8 mouse cellular contexts compared by ENCODE assay signal in the genomic region with DNA sequence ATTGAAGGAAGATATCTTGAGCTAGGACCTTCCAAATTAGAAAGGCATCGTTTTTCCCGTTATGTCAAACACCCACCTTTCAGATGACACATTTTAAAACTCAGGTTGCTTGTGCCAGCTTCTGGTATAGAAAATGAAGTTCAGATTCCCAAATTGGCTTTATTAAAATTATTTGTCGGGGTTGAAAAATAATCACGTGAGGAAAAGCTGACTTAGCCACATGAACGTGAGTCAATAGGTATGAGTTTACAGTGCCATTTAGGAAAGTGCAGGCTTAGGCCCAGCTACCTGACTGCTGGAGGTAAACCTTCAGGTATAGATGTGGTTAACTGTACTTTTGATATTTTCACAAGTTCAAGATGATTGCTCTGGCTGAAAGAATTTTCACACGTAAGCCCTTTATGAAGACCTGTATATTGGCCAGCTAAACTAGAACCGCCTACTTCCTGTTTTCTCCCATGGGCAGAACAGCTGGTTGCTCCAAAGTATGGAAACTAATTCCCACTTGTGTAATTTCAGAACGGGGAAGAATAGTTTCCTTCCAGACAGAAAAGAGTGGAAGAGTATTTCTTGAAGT. TPM values are rescaled to one million over a fixed set of nuclear protein-coding genes. Genes with fewer than 3 reads are reported as not detected.
DNase-seq lines count a peak whose midpoint lies in the region; ATAC-seq and TF ChIP-seq lines count a peak whose summit lies in the region.

No protein-coding gene starts in this region.

- H3K27me3 ChIP-seq in cerebellum, adult 2 months (ENCODE audit: control insufficient read depth, insufficient read depth, low read length) = no peaks in the 10 kb centered on the region
- H3K27me3 ChIP-seq in E14TG2a.4 (ENCODE audit: insufficient read depth, low read length) = no peaks in the 10 kb centered on the region
- H3K27me3 ChIP-seq in forebrain, embryonic 16.5 days (replicated peaks; ENCODE audit: control insufficient read depth, insufficient read depth, low read length) = no peaks in the 10 kb centered on the region
- no peaks in the 10 kb centered on the region for H3K27me3 ChIP-seq in limb, embryonic 13.5 days
- no peaks in the 10 kb centered on the region for H3K27me3 ChIP-seq in stomach, embryonic 14.5 days (ENCODE audit: control insufficient read depth, insufficient read depth, low read length)
- no peaks in the 10 kb centered on the region for H3K27me3 ChIP-seq in thymus, adult 2 months (ENCODE audit: control insufficient read depth, insufficient read depth, low read length)

- WGBS in cerebellum, adult 2 months = 7% methylated on average over 8 of the region's 8 CpGs
- 26% methylated on average over 8 of the region's 8 CpGs for WGBS in forebrain, embryonic 16.5 days
- WGBS in limb, embryonic 13.5 days = 12% methylated on average over 8 of the region's 8 CpGs
- 16% methylated on average over 8 of the region's 8 CpGs for WGBS in stomach, embryonic 14.5 days
- WGBS in thymus, adult 2 months = 4% methylated on average over 8 of the region's 8 CpGs

- no peak for ATAC-seq in forebrain, embryonic 16.5 days
- no peak for ATAC-seq in limb, embryonic 13.5 days (ENCODE audit: low FRiP score, low read depth)
- ATAC-seq in stomach, embryonic 14.5 days (ENCODE audit: insufficient number of reproducible peaks, insufficient read depth, low FRiP score, low read depth) = no peak

- no peaks in the 10 kb centered on the region for H3K9me3 ChIP-seq in E14TG2a.4 (ENCODE audit: low read length)
- H3K9me3 ChIP-seq in forebrain, embryonic 16.5 days (ENCODE audit: control insufficient read depth, low read length) = no peaks in the 10 kb centered on the region
- H3K9me3 ChIP-seq in limb, embryonic 13.5 days = no peaks in the 10 kb centered on the region
- H3K9me3 ChIP-seq in stomach, embryonic 14.5 days (ENCODE audit: control insufficient read depth, low read depth, low read length) = no peaks in the 10 kb centered on the region

- no peaks in the 10 kb centered on the region for H3K4me1 ChIP-seq in cerebellum, adult 2 months (ENCODE audit: control insufficient read depth, insufficient read depth, low read length)
- peaks cover 53% of the 10 kb centered on the region for H3K4me1 ChIP-seq in E14TG2a.4 (replicated peaks; ENCODE audit: low read depth, low read length)
- H3K4me1 ChIP-seq in forebrain, embryonic 16.5 days (replicated peaks; ENCODE audit: control insufficient read depth, insufficient read depth, low read length) = peaks cover 38% of the 10 kb centered on the region
- H3K4me1 ChIP-seq in limb, embryonic 13.5 days = peaks cover 24% of the 10 kb centered on the region
- H3K4me1 ChIP-seq in stomach, embryonic 14.5 days (ENCODE audit: control insufficient read depth, insufficient read depth, low read length) = peaks cover 19% of the 10 kb centered on the region; the same call in 1 of the 2 replicates
- peaks cover 5% of the 10 kb centered on the region for H3K4me1 ChIP-seq in thymus, adult 2 months (replicated peaks; ENCODE audit: control insufficient read depth, insufficient read depth, low read length)

- peaks cover 60% of the 10 kb centered on the region for H3K36me3 ChIP-seq in E14TG2a.4 (ENCODE audit: insufficient read depth, low read length)
- peaks cover 5% of the 10 kb centered on the region; the same call in 1 of the 2 replicates for H3K36me3 ChIP-seq in forebrain, embryonic 16.5 days (ENCODE audit: control insufficient read depth, insufficient read depth)
- H3K36me3 ChIP-seq in limb, embryonic 13.5 days = peaks cover 32% of the 10 kb centered on the region
- H3K36me3 ChIP-seq in stomach, embryonic 14.5 days (ENCODE audit: control insufficient read depth, insufficient read depth, low read length) = peaks cover 20% of the 10 kb centered on the region
- peaks cover 16% of the 10 kb centered on the region for H3K36me3 ChIP-seq in thymus, adult 2 months (ENCODE audit: control insufficient read depth, insufficient read depth, low read length)

- no peak overlapping the region; the same call in 1 of the 2 replicates for H3K27ac ChIP-seq in cerebellum, adult 2 months (ENCODE audit: insufficient read depth, low read length)
- peak overlapping the region; percentile 83 for H3K27ac ChIP-seq in forebrain, embryonic 16.5 days (ENCODE audit: low read length)
- H3K27ac ChIP-seq in limb, embryonic 13.5 days = peak overlapping the region; percentile 84
- peak overlapping the region; percentile 77 for H3K27ac ChIP-seq in stomach, embryonic 14.5 days (ENCODE audit: low read length)
- H3K27ac ChIP-seq in thymus, adult 2 months (ENCODE audit: control insufficient read depth, insufficient read depth, low read length) = no peak overlapping the region

- H3K9ac ChIP-seq in forebrain, embryonic 16.5 days (replicated peaks; ENCODE audit: low read depth, low read length) = peak overlapping the region; percentile 71
- peak overlapping the region; percentile 84 for H3K9ac ChIP-seq in limb, embryonic 13.5 days
- peak overlapping the region; percentile 49 for H3K9ac ChIP-seq in stomach, embryonic 14.5 days (replicated peaks; ENCODE audit: low read depth, low read length)

- H3K4me3 ChIP-seq in cerebellum, adult 2 months (replicated peaks; ENCODE audit: insufficient read depth, low read depth, low read length) = peak overlapping the region; percentile 86
- H3K4me3 ChIP-seq in E14TG2a.4 (replicated peaks; ENCODE audit: low read length) = peak overlapping the region; percentile 98
- H3K4me3 ChIP-seq in forebrain, embryonic 16.5 days (replicated peaks; ENCODE audit: low read length) = peak overlapping the region; percentile 68
- H3K4me3 ChIP-seq in limb, embryonic 13.5 days = peak overlapping the region; percentile 81
- peak overlapping the region; percentile 80 for H3K4me3 ChIP-seq in stomach, embryonic 14.5 days (ENCODE audit: low read depth, low read length)
- H3K4me3 ChIP-seq in thymus, adult 2 months (ENCODE audit: control insufficient read depth, insufficient read depth, low read length) = no peak overlapping the region

- TF ChIP-seq CTCF in cerebellum, adult 2 months (IDR thresholded peaks at IDR 0.05; ENCODE audit: borderline replicate concordance, insufficient read depth, low read depth, low read length) = no peak
- TF ChIP-seq CTCF in E14TG2a.4 (conservative IDR thresholded peaks at IDR 0.05; ENCODE audit: low read length) = no peak
- TF ChIP-seq CTCF in thymus, adult 2 months (IDR thresholded peaks at IDR 0.05; ENCODE audit: borderline replicate concordance, control insufficient read depth, extremely low read depth, insufficient read depth, low read length, poor library complexity) = no peak

- peak overlapping the region; percentile 79 for H3K4me2 ChIP-seq in forebrain, embryonic 16.5 days (ENCODE audit: low read length)
- peak overlapping the region; percentile 73 for H3K4me2 ChIP-seq in limb, embryonic 13.5 days (replicated peaks)
- H3K4me2 ChIP-seq in stomach, embryonic 14.5 days (replicated peaks; ENCODE audit: low read depth, low read length) = peak overlapping the region; percentile 67

- no peak for TF ChIP-seq POLR2A in cerebellum, adult 2 months (IDR thresholded peaks at IDR 0.05; ENCODE audit: borderline replicate concordance, insufficient read depth, low read length)
- no peak for TF ChIP-seq POLR2A in thymus, adult 2 months (IDR thresholded peaks at IDR 0.05; ENCODE audit: control insufficient read depth, extremely low read depth, insufficient read depth, low read length, poor library complexity)

- intact Hi-C loops in gastrocnemius, postnatal 14 days (cut with DNase I; ENCODE audit: low total_unique reads) = no loop called here

- no peak for DNase-seq in cerebellum, adult 2 months
- no peak for DNase-seq in cerebellum, adult 18-20 months
- no peak for DNase-seq in thymus, adult 2 months
- DNase-seq in gastrocnemius, postnatal 14 days = no peak

RNA-seq across cellular contexts. Expression of a gene that starts 1.5 kb away (rescaled TPM):
- polyA plus RNA-seq in cerebellum, adult 2 months (2012; rRNA removed) = 137 and 147 TPM in 2 replicates
- 126 and 139 TPM in 2 replicates for polyA plus RNA-seq in forebrain, embryonic 16.5 days (2015; fragmentation: Nextera tagmentation; extraction: Ambion mirVana)
- 70.9 and 78.1 TPM in 2 replicates for polyA plus RNA-seq in limb, embryonic 13.5 days (2015; fragmentation: Nextera tagmentation; extraction: Ambion mirVana)
- polyA plus RNA-seq in stomach, embryonic 14.5 days (2014; fragmentation: Nextera tagmentation; extraction: Ambion mirVana) = 59.8 and 62.0 TPM in 2 replicates
- polyA plus RNA-seq in thymus, adult 2 months (2012; rRNA removed) = 142 and 145 TPM in 2 replicates
- total RNA-seq in gastrocnemius, postnatal 14 days (2021) = 10 to 100 TPM; 66.3 to 69.0 TPM

RNA-seq across cellular contexts. Expression of a gene that starts 1.7 kb away (rescaled TPM):
- polyA plus RNA-seq in cerebellum, adult 2 months (2012; rRNA removed) = 0.59 and 0.67 TPM in 2 replicates
- polyA plus RNA-seq in forebrain, embryonic 16.5 days (2015; fragmentation: Nextera tagmentation; extraction: Ambion mirVana) = 5.4 and 6.8 TPM in 2 replicates
- 12.1 and 13.6 TPM in 2 replicates for polyA plus RNA-seq in limb, embryonic 13.5 days (2015; fragmentation: Nextera tagmentation; extraction: Ambion mirVana)
- polyA plus RNA-seq in stomach, embryonic 14.5 days (2014; fragmentation: Nextera tagmentation; extraction: Ambion mirVana) = 14.7 and 18.2 TPM in 2 replicates
- polyA plus RNA-seq in thymus, adult 2 months (2012; rRNA removed) = 4.3 and 6.0 TPM in 2 replicates
- under 1 TPM; 0.89 to 0.92 TPM for total RNA-seq in gastrocnemius, postnatal 14 days (2021)

RNA-seq across cellular contexts. Expression of a gene that starts 28.6 kb away (rescaled TPM):
- 1.6 and 2.0 TPM in 2 replicates for polyA plus RNA-seq in cerebellum, adult 2 months (2012; rRNA removed)
- polyA plus RNA-seq in forebrain, embryonic 16.5 days (2015; fragmentation: Nextera tagmentation; extraction: Ambion mirVana) = 1.9 and 2.4 TPM in 2 replicates
- 3.2 and 3.6 TPM in 2 replicates for polyA plus RNA-seq in limb, embryonic 13.5 days (2015; fragmentation: Nextera tagmentation; extraction: Ambion mirVana)
- polyA plus RNA-seq in stomach, embryonic 14.5 days (2014; fragmentation: Nextera tagmentation; extraction: Ambion mirVana) = 5.9 and 6.7 TPM in 2 replicates
- polyA plus RNA-seq in thymus, adult 2 months (2012; rRNA removed) = 29.5 and 37.1 TPM in 2 replicates
- total RNA-seq in gastrocnemius, postnatal 14 days (2021) = 1 to 10 TPM; 2.3 to 3.1 TPM

RNA-seq across cellular contexts. Expression of a gene that starts 45.6 kb away (rescaled TPM):
- polyA plus RNA-seq in cerebellum, adult 2 months (2012; rRNA removed) = not detected in 2 replicates
- not detected in 2 replicates for polyA plus RNA-seq in forebrain, embryonic 16.5 days (2015; fragmentation: Nextera tagmentation; extraction: Ambion mirVana)
- polyA plus RNA-seq in limb, embryonic 13.5 days (2015; fragmentation: Nextera tagmentation; extraction: Ambion mirVana) = not detected in 2 replicates
- polyA plus RNA-seq in stomach, embryonic 14.5 days (2014; fragmentation: Nextera tagmentation; extraction: Ambion mirVana) = not detected in 2 replicates
- polyA plus RNA-seq in thymus, adult 2 months (2012; rRNA removed) = not detected in 2 replicates
- not detected for total RNA-seq in gastrocnemius, postnatal 14 days (2021)

Comparison
In these comparisons a context has a peak if more than half of its experiments do, and no peak if none do; other contexts are left out.
1. H3K27ac ChIP-seq: peak in forebrain, embryonic 16.5 days (single experiment), limb, embryonic 13.5 days (single experiment) and stomach, embryonic 14.5 days (single experiment); none in cerebellum, adult 2 months (single experiment) and thymus, adult 2 months (single experiment).
2. Peak in every context shown above with its lines, with median percentiles within 50 percentile points of each other: H3K4me2 ChIP-seq and H3K9ac ChIP-seq.